Mouse (Mus musculus) lung, adult 2 months (tissue): Measurements from ENCODE around the gene Pgbd1. TPM values are rescaled to one million over a fixed set of nuclear protein-coding genes. Genes with fewer than 3 reads are reported as not detected.
A peak's percentile ranks its signal among the peaks of the same experiment; 100 is the strongest.
"Not testable (repeated sequence)": the region's sequence is repeated elsewhere in the genome, so short reads cannot be mapped to it uniquely, and the experiment has no call there.

Experiments
- DNase-seq: peaks from one replicate; pipeline ENCODE4 v3.0.0; 2022
- H3K4me1 ChIP-seq: fragments of 200-500 bp; 2 replicates; pipeline ENCODE4 v1.6.1; 2011; ENCODE audit warnings: low read length; ENCODE audit not compliant: control insufficient read depth, insufficient read depth
- H3K4me3 ChIP-seq: fragments of 200-500 bp; replicated peaks from 2 replicates; pipeline ENCODE3; 2011; ENCODE audit warnings: low read depth, mild to moderate bottlenecking, control low read depth, low read length; ENCODE audit errors: extremely low read depth
- CTCF ChIP-seq: fragments of 200-500 bp; IDR thresholded peaks from 2 replicates; pipeline ENCODE4 v1.5.1; 2011; ENCODE audit warnings: mild to moderate bottlenecking, low read length, control low read depth; ENCODE audit not compliant: insufficient read depth
- POLR2A ChIP-seq: fragments of 200-500 bp; IDR thresholded peaks from 2 replicates; pipeline ENCODE4 v1.6.1; 2011; ENCODE audit warnings: low read depth, mild to moderate bottlenecking, control low read depth, low read length, borderline replicate concordance; ENCODE audit errors: extremely low read depth
- WGBS: fragments of 180-500 bp; shearing (Covaris S2); methylation state at CpG from one replicate; pipeline ENCODE4 v1.1.7; 2018; 5-methylcytosine and 5-hydroxymethylcytosine counted together
- polyA plus RNA-seq: library from polyadenylated mRNA; depleted of rRNA; stranded (reverse); fragments of >200 nt; gene quantifications from 2 replicates; pipeline ENCODE4 v1.2.3, GENCODE M21; 2012; rRNA removed

Pgbd1 gene
- 0.31 and 0.73 TPM in 2 replicates for polyA plus RNA-seq

GRCm38 (mm10) chr13:21440503-21441206 lies at the start of gene Pgbd1:
Pgbd1 (minus strand) TSS chr13:21441058.
- 1% methylated on average over 32 of the region's 32 CpGs for WGBS
- H3K4me1 ChIP-seq, result peaks cover 5% of the 10 kb centered on the region
- TF ChIP-seq CTCF (no peak), POLR2A (no peak)
- H3K4me3 ChIP-seq, result peak within 1 kb of the TSS; percentile 66
- DNase-seq, result peak; percentile 46

DNA sequence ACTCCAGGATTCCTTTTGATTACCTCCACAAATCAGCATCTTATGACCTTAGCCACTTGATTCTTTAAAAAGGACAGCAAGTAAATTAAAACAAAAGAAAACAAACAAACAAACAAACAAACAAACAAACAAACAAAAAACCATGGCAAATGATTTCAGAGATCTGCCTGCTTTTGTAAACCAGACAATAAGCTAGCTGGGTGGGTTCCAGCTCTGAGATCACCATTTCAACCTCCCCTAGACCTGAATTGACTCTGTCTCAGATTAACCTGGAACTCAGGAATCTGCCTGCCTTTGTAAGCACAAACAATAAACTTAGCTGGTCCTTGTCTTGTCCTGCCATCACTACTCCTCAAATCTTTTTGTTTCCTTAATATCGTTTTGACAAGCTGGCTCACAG lies 46.0 kb upstream of the Pgbd1 start:
- 91% methylated on average over 1 of the region's 1 CpGs for WGBS
- H3K4me1 ChIP-seq, result peaks cover 2% of the 10 kb centered on the region; the same call in 1 of the 2 replicates
- DNase-seq, result no peak
- no peak for TF ChIP-seq CTCF
- no peak for TF ChIP-seq POLR2A
- H3K4me3 ChIP-seq, result no peak overlapping the region

- DNase-seq, result peak; percentile 59
- not testable (repeated sequence) for H3K4me1 ChIP-seq
- WGBS, result 4% methylated on average over 31 of the region's 31 CpGs
- H3K4me3 ChIP-seq, result peak within 1 kb of the TSS; percentile 72
Measured at GRCm38 (mm10) chr13:21478759-21479670, 38.2 kb upstream of the Pgbd1 start, which contains the start of the genes Zkscan4 and Gm10065. Zkscan4 (plus strand) TSS chr13:21478907. Gm10065 (minus strand) TSS chr13:21479441.

- WGBS, result 55% methylated on average over 4 of the region's 4 CpGs
- Histone ChIP-seq H3K4me1 (no peaks in the 10 kb centered on the region), H3K4me3 (no peak overlapping the region)
- no peak for DNase-seq
- no peak for TF ChIP-seq CTCF
- TF ChIP-seq POLR2A, result no peak
Measured at GRCm38 (mm10) chr13:21472427-21472826, 31.6 kb upstream of the Pgbd1 start.

DNA sequence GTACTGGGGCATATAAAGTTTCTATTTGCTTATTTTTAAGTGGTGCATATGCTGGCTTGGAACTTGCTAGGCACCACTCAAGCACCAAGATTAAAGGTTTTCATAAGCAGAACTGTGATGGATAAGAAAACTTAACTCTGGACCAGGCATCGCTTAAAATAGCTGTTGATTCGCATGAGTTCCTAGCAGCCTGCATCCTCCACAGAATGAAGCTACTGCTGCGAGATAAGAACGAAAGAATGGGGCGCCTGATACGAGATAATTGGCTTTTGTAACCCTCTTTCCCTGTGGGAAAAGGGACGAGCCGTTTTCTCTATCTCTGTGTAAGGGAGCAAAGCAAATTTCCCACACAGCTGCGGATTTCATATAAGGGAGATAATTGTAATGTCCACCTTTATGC lies 28.2 kb upstream of the Pgbd1 start:
- 37% methylated on average over 9 of the region's 9 CpGs for WGBS
- no peak overlapping the region for H3K4me3 ChIP-seq
- TF ChIP-seq CTCF, result no peak
- TF ChIP-seq POLR2A, result no peak
- DNase-seq, result no peak
- no peaks in the 10 kb centered on the region for H3K4me1 ChIP-seq

GRCm38 (mm10) chr13:21468061-21469019 lies 27.5 kb upstream of the Pgbd1 start, which contains the start of gene Nkapl:
Nkapl (minus strand) TSS chr13:21468509.
- peak within 1 kb of the TSS; percentile 78 for H3K4me3 ChIP-seq
- H3K4me1 ChIP-seq, result no peaks in the 10 kb centered on the region
- peak; percentile 77 for DNase-seq
- no peak for TF ChIP-seq CTCF
- peak; percentile 92 for TF ChIP-seq POLR2A
- 1% methylated on average over 54 of the region's 54 CpGs for WGBS

- Histone ChIP-seq H3K4me3 (no peak overlapping the region), H3K4me1 (no peaks in the 10 kb centered on the region)
- DNase-seq, result no peak
- WGBS, result 88% methylated on average over 10 of the region's 10 CpGs
- TF ChIP-seq POLR2A, result no peak
- no peak for TF ChIP-seq CTCF
Measured at GRCm38 (mm10) chr13:21467336-21467735, 26.5 kb upstream of the Pgbd1 start.

DNA sequence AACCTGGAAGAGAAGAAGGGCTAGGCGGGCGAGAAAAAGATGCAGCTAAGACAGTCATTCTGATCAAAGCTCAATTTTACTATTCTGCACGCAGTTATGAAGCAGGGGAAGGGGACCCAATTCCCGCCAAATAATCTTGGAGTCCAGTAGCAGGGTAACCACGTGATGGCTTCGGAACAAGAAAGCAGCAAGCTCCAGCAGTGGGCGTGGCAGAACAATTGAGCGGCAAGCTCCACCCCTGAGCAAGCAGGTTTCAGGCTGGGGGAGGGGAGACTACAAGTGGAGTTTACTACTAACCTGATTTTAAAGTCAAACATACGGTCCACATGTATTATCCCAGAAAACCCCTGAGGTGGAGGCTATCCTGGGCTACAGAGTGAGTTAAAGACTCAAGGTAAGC lies 21.7 kb upstream of the Pgbd1 start:
- not testable (repeated sequence) for H3K4me3 ChIP-seq, DNase-seq, H3K4me1 ChIP-seq
- 56% methylated on average over 9 of the region's 9 CpGs for WGBS

DNA sequence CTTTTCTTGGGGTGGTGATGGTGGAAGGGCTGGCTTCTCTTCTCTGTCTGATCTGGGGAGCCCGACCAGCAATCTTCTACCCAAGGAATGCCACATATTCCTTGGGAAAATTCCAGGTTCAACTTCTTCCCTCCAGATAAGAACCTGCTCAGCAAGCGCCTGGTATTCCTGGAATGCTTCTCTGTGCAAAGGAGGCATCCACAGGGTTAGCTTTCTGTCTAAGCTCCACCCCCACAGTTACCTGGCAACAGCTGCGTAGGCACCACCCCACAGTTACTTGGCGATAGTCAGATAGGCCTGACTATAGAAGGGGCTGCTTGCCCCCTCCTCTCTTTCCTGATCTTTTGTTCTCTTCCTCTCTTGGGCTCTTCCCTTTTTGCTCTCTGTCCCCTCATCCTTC lies 15.5 kb upstream of the Pgbd1 start:
- H3K4me3 ChIP-seq, result no peak overlapping the region
- peak; percentile 28 for DNase-seq
- 15% methylated on average over 4 of the region's 4 CpGs for WGBS
- H3K4me1 ChIP-seq, result 0 out of 2 replicates have a peak, but pooled peaks cover 2% of the 10 kb centered on the region
- TF ChIP-seq CTCF (no peak), POLR2A (no peak)
